ENCODE assay signal across 13 mouse cellular contexts in genomic region chr2:157640873-157641272, GRCm38 (mm10).
DNase-seq lines count a peak whose midpoint lies in the region; ATAC-seq and TF ChIP-seq lines count a peak whose summit lies in the region.
"Had no signal": no experiment of that assay in that cellular context is flagged by ENCODE, and none has a peak within 500 bp of the region (broad histone marks: within the 10 kb centered on the region; RNA-seq: fewer than 3 reads in every experiment).

No protein-coding gene starts in this region.

- ATAC-seq in hematopoietic stem cell, adult 5-6 weeks (replicated peaks in 1 of 2; ENCODE audit: insufficient read depth in 1 of 2, low FRiP score in 2 of 2, low TSS enrichment in 1 of 2, low read depth in 1 of 2, poor library complexity in 2 of 2, severe bottlenecking in 2 of 2), result peak; percentile 81

- no peaks in the 10 kb centered on the region for H3K9me3 ChIP-seq in ES-E14 (ENCODE audit: control insufficient read depth, insufficient read depth, low read depth, low read length)

- no peaks in the 10 kb centered on the region for H3K36me3 ChIP-seq in ES-E14 (ENCODE audit: control insufficient read depth, insufficient read depth, low read length, poor library complexity, severe bottlenecking)
- H3K36me3 ChIP-seq: heart, embryonic 13.5 days had no signal

- no peak overlapping the region for H3K4me3 ChIP-seq in lung, adult 2 months (replicated peaks; ENCODE audit: extremely low read depth, low read depth, low read length)
- no peak overlapping the region; a peak in 1 of 4 replicates for H3K4me3 ChIP-seq in ES-E14 (ENCODE audit: insufficient read depth in 1 of 2, low read depth in 1 of 2, low read length in 2 of 2, poor library complexity in 1 of 2, severe bottlenecking in 1 of 2)
- H3K4me3 ChIP-seq: heart, embryonic 13.5 days; left cerebral cortex, adult 2 months had no signal

- no peak for TF ChIP-seq POLR2A in lung, adult 2 months (IDR thresholded peaks at IDR 0.05; ENCODE audit: borderline replicate concordance, extremely low read depth, low read depth, low read length)

- no peak for TF ChIP-seq CTCF in lung, adult 2 months (IDR thresholded peaks at IDR 0.05; ENCODE audit: insufficient read depth, low read length)

- in situ Hi-C loops in ES-E14 (cut with MboI; ENCODE audit: low sequenced_read_pairs in 2 of 2, unreplicated experiment in 2 of 2), result no loop called here

- 41% methylated on average over 4 of the region's 4 CpGs for WGBS in lung, adult 2 months

- intact Hi-C loops in gastrocnemius, postnatal 36 days (cut with DNase I), result no loop called here

- DNase-seq in lung, postnatal 36 days, result peak; percentile 3
- no peak for DNase-seq in lung, adult 2 months
- peak; percentile 25 for DNase-seq in ES-E14 (ENCODE audit: low read depth, low spot score)
- DNase-seq in thymus, postnatal 25 days, result peak; percentile 30
- DNase-seq in right cerebral cortex, postnatal 36 days (ENCODE audit: low spot score in 2 of 2), result no peak
- DNase-seq in gastrocnemius, postnatal 36 days, result no peak
- DNase-seq: adrenal gland, postnatal 14 days; kidney, adult 11 months; kidney, postnatal 36 days had no signal

- H3K9ac ChIP-seq in ES-E14 (ENCODE audit: insufficient read depth, low read depth, low read length, poor library complexity, severe bottlenecking), result no peak overlapping the region
- H3K9ac ChIP-seq: heart, embryonic 13.5 days had no signal

- H3K4me1 ChIP-seq in lung, adult 2 months (ENCODE audit: control insufficient read depth, insufficient read depth, low read length), result no peaks in the 10 kb centered on the region
- peaks cover 0 to 2% of the 10 kb centered on the region in 2 experiments; a peak in 1 of 4 replicates for H3K4me1 ChIP-seq in ES-E14 (ENCODE audit: control insufficient read depth in 2 of 2, insufficient read depth in 2 of 2, low read length in 2 of 2, poor library complexity in 1 of 2)
- H3K4me1 ChIP-seq: heart, embryonic 13.5 days had no signal

- H3K27ac ChIP-seq in ES-E14 (ENCODE audit: insufficient read depth, low read depth, low read length, poor library complexity, severe bottlenecking), result no peak overlapping the region
- H3K27ac ChIP-seq: heart, embryonic 13.5 days; left cerebral cortex, adult 2 months; macrophage had no signal

TF ChIP-seq in ES-E14, 5 proteins besides CTCF, POLR2A, EP300 and RAD21:
- no peak for TF ChIP-seq ZC3H11A (IDR thresholded peaks at IDR 0.05; ENCODE audit: borderline replicate concordance, low read depth, low read length)
TF ChIP-seq in ES-E14: peak in this region for 0.

Comparison
In these comparisons a context has a peak if more than half of its experiments do, and no peak if none do; other contexts are left out.
1. DNase-seq: peak in lung, postnatal 36 days (single experiment), ES-E14 (single experiment) and thymus, postnatal 25 days (single experiment); none in lung, adult 2 months (single experiment), right cerebral cortex, postnatal 36 days (0 of 2) and gastrocnemius, postnatal 36 days (0 of 2).